Mouse (Mus musculus) gonadal fat pad, adult 2 months (tissue): Measurements from ENCODE around the gene Psenen. TPM values are rescaled to one million over a fixed set of nuclear protein-coding genes. Genes with fewer than 3 reads are reported as not detected.

Experiments
- DNase-seq: peaks from one replicate; pipeline ENCODE4 v3.0.0-alpha.2; 2012; ENCODE audit warnings: low read depth
- polyA plus RNA-seq: library from polyadenylated mRNA; depleted of rRNA; stranded (reverse); fragments of >200 nt; gene quantifications from 2 replicates; pipeline ENCODE4 v1.2.3, GENCODE M21; 2012

Gene Psenen
- polyA plus RNA-seq, 1 experiment, result 146 TPM

GRCm38 (mm10) chr7:30553810-30554584 lies 9.4 kb downstream of the Psenen start:
- DNase-seq, result no peak

- no peak for DNase-seq
Observed at GRCm38 (mm10) chr7:30553021-30553589, 10.3 kb downstream of the Psenen start.

GRCm38 (mm10) chr7:30552102-30553020 lies 11.1 kb downstream of the Psenen start, which contains the start of the genes Hspb6 and Proser3:
TSS of gene Hspb6 (plus strand) at chr7:30552178.
TSS of gene Proser3 (minus strand) at chr7:30552299.
- peak; percentile 96 for DNase-seq

GRCm38 (mm10) chr7:30551445-30552101 lies 11.9 kb downstream of the Psenen start:
- peak; percentile 60 for DNase-seq

- DNase-seq, result no peak
Observed at GRCm38 (mm10) chr7:30550603-30551002, 12.8 kb downstream of the Psenen start.

- no peak for DNase-seq
Observed at GRCm38 (mm10) chr7:30549880-30550279, 13.5 kb downstream of the Psenen start.

GRCm38 (mm10) chr7:30544327-30544726 lies 19.1 kb downstream of the Psenen start:
- DNase-seq, result no peak

GRCm38 (mm10) chr7:30540572-30540971 lies 22.9 kb downstream of the Psenen start:
- no peak for DNase-seq

GRCm38 (mm10) chr7:30534633-30535577 lies 28.5 kb downstream of the Psenen start, which contains the start of gene Arhgap33:
TSS of gene Arhgap33 (minus strand) at chr7:30535060.
- DNase-seq, result no peak

GRCm38 (mm10) chr7:30533941-30534632 lies 29.3 kb downstream of the Psenen start:
- no peak for DNase-seq

GRCm38 (mm10) chr7:30532931-30533330 lies 30.5 kb downstream of the Psenen start:
- DNase-seq, result no peak

GRCm38 (mm10) chr7:30531291-30531815 lies 32.1 kb downstream of the Psenen start:
- DNase-seq, result no peak

GRCm38 (mm10) chr7:30526981-30527380 lies 36.4 kb downstream of the Psenen start:
- no peak for DNase-seq

GRCm38 (mm10) chr7:30526399-30526798 lies 37.0 kb downstream of the Psenen start:
- no peak for DNase-seq

- no peak for DNase-seq
Observed at GRCm38 (mm10) chr7:30525954-30526353, 37.5 kb downstream of the Psenen start.

- no peak for DNase-seq
Observed at GRCm38 (mm10) chr7:30524487-30524886, 38.9 kb downstream of the Psenen start.

GRCm38 (mm10) chr7:30522871-30523270 lies 40.6 kb downstream of the Psenen start:
- no peak for DNase-seq

GRCm38 (mm10) chr7:30520856-30521255 lies 42.6 kb downstream of the Psenen start:
- no peak for DNase-seq

GRCm38 (mm10) chr7:30520396-30520795 lies 43.0 kb downstream of the Psenen start:
- no peak for DNase-seq

GRCm38 (mm10) chr7:30518325-30518724 lies 45.1 kb downstream of the Psenen start:
- no peak for DNase-seq
